Mouse (Mus musculus): Measurements from ENCODE around the gene Tkt.
A peak's percentile ranks its signal among the peaks of the same experiment; 100 is the strongest.

Gene Tkt

GRCm38 (mm10) chr14:30584077-30584476 lies 35.9 kb downstream of the Tkt start:
- no peaks in the 10 kb centered on the region for H3K36me3 ChIP-seq (ENCODE audit: insufficient read depth, low read length)
- peak overlapping the region; percentile 62 for H3K4me3 ChIP-seq (replicated peaks; ENCODE audit: low read length)
- H3K9me3 ChIP-seq (ENCODE audit: low read length): no peaks in the 10 kb centered on the region
- TF ChIP-seq NANOG (IDR thresholded peaks at IDR 0.05; ENCODE audit: borderline replicate concordance, low read length) (no peak), POU5F1 (IDR thresholded peaks at IDR 0.05; ENCODE audit: borderline replicate concordance, low read length) (no peak), CTCF (conservative IDR thresholded peaks at IDR 0.05; ENCODE audit: low read length) (no peak)
- no peaks in the 10 kb centered on the region for H3K27me3 ChIP-seq (ENCODE audit: insufficient read depth, low read length)
- H3K4me1 ChIP-seq (replicated peaks; ENCODE audit: low read depth, low read length): peaks cover 72% of the 10 kb centered on the region

GRCm38 (mm10) chr14:30584497-30585251 lies 36.5 kb downstream of the Tkt start:
- TF ChIP-seq POU5F1 (IDR thresholded peaks at IDR 0.05; ENCODE audit: borderline replicate concordance, low read length): no peak
- no peak for TF ChIP-seq CTCF (conservative IDR thresholded peaks at IDR 0.05; ENCODE audit: low read length)
- TF ChIP-seq NANOG (IDR thresholded peaks at IDR 0.05; ENCODE audit: borderline replicate concordance, low read length): no peak; the same call in 1 of the 2 replicates
- H3K4me1 ChIP-seq (replicated peaks; ENCODE audit: low read depth, low read length): peaks cover 70% of the 10 kb centered on the region
- H3K36me3 ChIP-seq (ENCODE audit: insufficient read depth, low read length): no peaks in the 10 kb centered on the region
- H3K4me3 ChIP-seq (replicated peaks; ENCODE audit: low read length): peak overlapping the region; percentile 62
- no peaks in the 10 kb centered on the region for H3K9me3 ChIP-seq (ENCODE audit: low read length)
- no peaks in the 10 kb centered on the region for H3K27me3 ChIP-seq (ENCODE audit: insufficient read depth, low read length)

GRCm38 (mm10) chr14:30585323-30585722 lies 37.2 kb downstream of the Tkt start:
- Histone ChIP-seq H3K27me3 (ENCODE audit: insufficient read depth, low read length) (no peaks in the 10 kb centered on the region), H3K4me1 (replicated peaks; ENCODE audit: low read depth, low read length) (peaks cover 70% of the 10 kb centered on the region), H3K36me3 (ENCODE audit: insufficient read depth, low read length) (no peaks in the 10 kb centered on the region), H3K4me3 (replicated peaks; ENCODE audit: low read length) (peak overlapping the region; percentile 62), H3K9me3 (ENCODE audit: low read length) (no peaks in the 10 kb centered on the region)
- TF ChIP-seq CTCF (conservative IDR thresholded peaks at IDR 0.05; ENCODE audit: low read length) (peak; percentile 21; the same call in 1 of the 2 replicates), POU5F1 (IDR thresholded peaks at IDR 0.05; ENCODE audit: borderline replicate concordance, low read length) (no peak)

- H3K27me3 ChIP-seq (ENCODE audit: insufficient read depth, low read length): no peaks in the 10 kb centered on the region
- H3K4me1 ChIP-seq (replicated peaks; ENCODE audit: low read depth, low read length): peaks cover 70% of the 10 kb centered on the region
- H3K4me3 ChIP-seq (replicated peaks; ENCODE audit: low read length): no peak overlapping the region
- no peaks in the 10 kb centered on the region for H3K36me3 ChIP-seq (ENCODE audit: insufficient read depth, low read length)
- TF ChIP-seq POU5F1 (IDR thresholded peaks at IDR 0.05; ENCODE audit: borderline replicate concordance, low read length): no peak
- TF ChIP-seq NANOG (IDR thresholded peaks at IDR 0.05; ENCODE audit: borderline replicate concordance, low read length): no peak
- no peak for TF ChIP-seq CTCF (conservative IDR thresholded peaks at IDR 0.05; ENCODE audit: low read length)
- no peaks in the 10 kb centered on the region for H3K9me3 ChIP-seq (ENCODE audit: low read length)
Measured at GRCm38 (mm10) chr14:30586780-30587461, 38.8 kb downstream of the Tkt start.

- Histone ChIP-seq H3K4me3 (replicated peaks; ENCODE audit: low read length) (no peak overlapping the region), H3K9me3 (ENCODE audit: low read length) (no peaks in the 10 kb centered on the region), H3K4me1 (replicated peaks; ENCODE audit: low read depth, low read length) (peaks cover 59% of the 10 kb centered on the region), H3K36me3 (ENCODE audit: insufficient read depth, low read length) (peaks cover 4% of the 10 kb centered on the region; the same call in 1 of the 2 replicates), H3K27me3 (ENCODE audit: insufficient read depth, low read length) (no peaks in the 10 kb centered on the region)
- no peak for TF ChIP-seq NANOG (IDR thresholded peaks at IDR 0.05; ENCODE audit: borderline replicate concordance, low read length)
- no peak for TF ChIP-seq CTCF (conservative IDR thresholded peaks at IDR 0.05; ENCODE audit: low read length)
- TF ChIP-seq POU5F1 (IDR thresholded peaks at IDR 0.05; ENCODE audit: borderline replicate concordance, low read length): no peak
Measured at GRCm38 (mm10) chr14:30590041-30590645, 42.0 kb downstream of the Tkt start.

- TF ChIP-seq NANOG (IDR thresholded peaks at IDR 0.05; ENCODE audit: borderline replicate concordance, low read length) (no peak), CTCF (conservative IDR thresholded peaks at IDR 0.05; ENCODE audit: low read length) (no peak), POU5F1 (IDR thresholded peaks at IDR 0.05; ENCODE audit: borderline replicate concordance, low read length) (no peak)
- Histone ChIP-seq H3K36me3 (ENCODE audit: insufficient read depth, low read length) (peaks cover 10% of the 10 kb centered on the region), H3K4me1 (replicated peaks; ENCODE audit: low read depth, low read length) (peaks cover 52% of the 10 kb centered on the region), H3K9me3 (ENCODE audit: low read length) (no peaks in the 10 kb centered on the region), H3K4me3 (replicated peaks; ENCODE audit: low read length) (no peak overlapping the region), H3K27me3 (ENCODE audit: insufficient read depth, low read length) (no peaks in the 10 kb centered on the region)
Measured at GRCm38 (mm10) chr14:30590918-30591317, 42.8 kb downstream of the Tkt start.

GRCm38 (mm10) chr14:30591417-30591816 lies 43.3 kb downstream of the Tkt start:
- Histone ChIP-seq H3K4me3 (replicated peaks; ENCODE audit: low read length) (no peak overlapping the region), H3K27me3 (ENCODE audit: insufficient read depth, low read length) (no peaks in the 10 kb centered on the region), H3K9me3 (ENCODE audit: low read length) (no peaks in the 10 kb centered on the region), H3K36me3 (ENCODE audit: insufficient read depth, low read length) (peaks cover 12% of the 10 kb centered on the region), H3K4me1 (replicated peaks; ENCODE audit: low read depth, low read length) (peaks cover 48% of the 10 kb centered on the region)
- TF ChIP-seq NANOG (IDR thresholded peaks at IDR 0.05; ENCODE audit: borderline replicate concordance, low read length) (no peak), POU5F1 (IDR thresholded peaks at IDR 0.05; ENCODE audit: borderline replicate concordance, low read length) (no peak), CTCF (conservative IDR thresholded peaks at IDR 0.05; ENCODE audit: low read length) (peak; percentile 94)
